Mouse (Mus musculus): ENCODE data around the gene Plekhg4. TPM values are rescaled to one million over a fixed set of nuclear protein-coding genes. Genes with fewer than 3 reads are reported as not detected.
A peak's percentile ranks its signal among the peaks of the same experiment; 100 is the strongest.

Plekhg4 gene
- polyA plus RNA-seq, 1 experiment: not detected

GRCm38 (mm10) chr8:105347428-105348221 lies 25.4 kb upstream of the Plekhg4 start, which contains the start of gene Fhod1:
Gene Fhod1, minus strand, starts transcription at chr8:105347953.
- TF ChIP-seq POLR2A (IDR thresholded peaks at IDR 0.05; ENCODE audit: insufficient read depth, low read depth, low read length) (0 out of 2 replicates have a peak, but pooled peaks have one; percentile 23), CTCF (IDR thresholded peaks at IDR 0.05; ENCODE audit: insufficient read depth, low read depth, low read length) (no peak)
- Histone ChIP-seq H3K4me3 (ENCODE audit: insufficient read depth, low read depth, low read length) (peak within 1 kb of the TSS; percentile 81), H3K27ac (ENCODE audit: insufficient read depth, low read depth, low read length) (no peak within 1 kb of the TSS), H3K4me1 (ENCODE audit: control insufficient read depth, insufficient read depth, low read length) (peaks cover 34% of the 10 kb centered on the region)
- WGBS: under 1% methylated on average over 53 of the region's 53 CpGs

DNA sequence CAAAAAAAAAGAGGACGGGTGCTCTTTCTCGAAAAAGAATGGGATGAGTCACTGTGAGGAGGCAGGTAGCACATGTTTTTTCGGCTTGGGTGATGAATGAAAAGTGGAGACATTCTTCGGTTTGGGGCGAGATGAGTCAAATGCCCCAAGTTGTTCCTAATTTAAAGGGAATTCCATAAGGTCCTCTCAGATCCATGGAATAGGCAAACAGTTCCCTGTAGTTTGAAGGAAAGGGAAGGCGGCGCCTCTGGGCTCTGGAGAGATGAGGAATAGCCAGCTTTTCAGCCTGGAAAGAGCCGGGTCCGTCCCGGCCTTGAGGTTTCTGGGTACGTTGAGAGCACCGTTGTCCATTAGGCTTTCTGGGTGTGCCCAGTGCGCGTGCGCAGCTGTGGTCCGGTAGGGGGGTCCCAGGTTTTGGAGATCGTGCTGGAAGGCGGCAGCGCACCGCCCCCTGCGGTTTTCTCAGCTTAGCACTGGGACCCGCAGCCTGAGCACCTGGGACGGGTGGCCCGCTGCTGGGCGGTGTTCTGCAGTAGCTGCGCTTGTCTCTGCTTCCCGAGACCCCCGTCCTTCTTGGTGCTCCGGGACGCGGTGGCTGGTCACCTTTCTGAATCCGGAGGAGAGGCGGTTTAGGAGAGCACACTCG lies 24.5 kb upstream of the Plekhg4 start, which contains the start of gene Slc9a5:
Gene Slc9a5, plus strand, starts transcription at position 394 of the 646 bp plus-strand sequence.
- Histone ChIP-seq H3K4me3 (ENCODE audit: insufficient read depth, low read depth, low read length) (peak within 1 kb of the TSS; percentile 81), H3K27ac (ENCODE audit: insufficient read depth, low read depth, low read length) (no peak within 1 kb of the TSS), H3K4me1 (ENCODE audit: control insufficient read depth, insufficient read depth, low read length) (peaks cover 39% of the 10 kb centered on the region)
- WGBS: under 1% methylated on average over 34 of the region's 34 CpGs
- TF ChIP-seq CTCF (IDR thresholded peaks at IDR 0.05; ENCODE audit: insufficient read depth, low read depth, low read length): no peak
- TF ChIP-seq POLR2A (IDR thresholded peaks at IDR 0.05; ENCODE audit: insufficient read depth, low read depth, low read length): no peak

DNA sequence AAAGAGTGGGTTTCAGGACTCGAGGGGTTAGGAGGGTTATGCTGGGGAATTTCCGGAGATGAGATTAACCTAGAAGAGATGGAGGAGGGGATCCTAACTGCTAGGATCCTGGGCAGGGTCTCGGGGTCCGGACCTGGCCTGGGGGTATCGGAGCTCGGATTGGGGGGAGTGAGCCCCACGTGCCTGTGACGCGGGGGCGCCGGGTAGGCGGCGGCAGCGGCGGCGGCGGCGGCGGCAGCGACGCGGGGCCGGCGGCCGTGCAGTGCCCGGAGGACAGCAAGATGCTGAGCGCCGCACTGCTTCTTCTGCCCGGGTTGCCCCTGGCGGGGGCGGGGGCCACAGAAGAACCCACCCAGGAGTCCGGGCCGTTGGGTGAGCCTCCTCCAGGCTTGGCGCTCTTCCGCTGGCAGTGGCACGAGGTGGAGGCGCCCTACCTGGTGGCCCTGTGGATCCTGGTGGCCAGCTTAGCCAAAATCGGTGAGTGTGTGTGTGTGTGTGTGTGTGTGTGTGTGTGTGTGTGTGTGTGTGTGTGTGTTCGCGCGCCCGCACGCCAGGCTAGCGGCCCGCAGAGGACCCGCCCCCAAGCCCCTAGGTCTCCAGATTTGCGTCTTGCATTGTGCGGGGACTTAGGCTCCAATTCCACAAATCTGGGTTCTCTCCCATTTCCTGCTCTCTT lies 23.8 kb upstream of the Plekhg4 start:
- H3K4me1 ChIP-seq (ENCODE audit: control insufficient read depth, insufficient read depth, low read length): peaks cover 41% of the 10 kb centered on the region
- TF ChIP-seq POLR2A (IDR thresholded peaks at IDR 0.05; ENCODE audit: insufficient read depth, low read depth, low read length) (no peak), CTCF (IDR thresholded peaks at IDR 0.05; ENCODE audit: insufficient read depth, low read depth, low read length) (no peak)
- peak overlapping the region; percentile 81 for H3K4me3 ChIP-seq (ENCODE audit: insufficient read depth, low read depth, low read length)
- 1% methylated on average over 45 of the region's 48 CpGs for WGBS
- no peak overlapping the region for H3K27ac ChIP-seq (ENCODE audit: insufficient read depth, low read depth, low read length)

DNA sequence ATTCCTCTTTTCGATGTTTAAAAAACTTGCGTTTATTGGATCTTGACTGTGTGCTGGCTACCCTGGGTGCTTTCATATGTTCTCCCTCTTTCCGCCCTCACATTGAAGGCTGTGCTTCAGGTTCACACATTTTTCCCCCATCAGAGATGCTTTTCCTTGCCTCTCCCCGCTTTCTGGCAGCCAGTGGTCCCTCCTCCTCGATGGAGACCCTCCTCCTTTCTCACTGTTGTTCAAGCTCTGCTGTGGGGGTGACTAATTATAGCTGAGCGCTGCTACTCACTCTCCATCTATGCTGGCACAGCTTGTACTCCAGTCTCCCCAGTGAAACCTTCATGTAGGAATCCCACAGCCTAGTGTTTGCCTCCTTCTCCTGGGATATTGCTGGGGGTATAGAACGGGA lies 22.9 kb upstream of the Plekhg4 start:
- WGBS: 23% methylated on average over 7 of the region's 7 CpGs
- no peak for TF ChIP-seq CTCF (IDR thresholded peaks at IDR 0.05; ENCODE audit: insufficient read depth, low read depth, low read length)
- TF ChIP-seq POLR2A (IDR thresholded peaks at IDR 0.05; ENCODE audit: insufficient read depth, low read depth, low read length): no peak
- Histone ChIP-seq H3K4me1 (ENCODE audit: control insufficient read depth, insufficient read depth, low read length) (peaks cover 39% of the 10 kb centered on the region), H3K4me3 (ENCODE audit: insufficient read depth, low read depth, low read length) (peak overlapping the region; percentile 21), H3K27ac (ENCODE audit: insufficient read depth, low read depth, low read length) (no peak overlapping the region)

GRCm38 (mm10) chr8:105353583-105354135 lies 19.4 kb upstream of the Plekhg4 start:
- no peak for TF ChIP-seq POLR2A (IDR thresholded peaks at IDR 0.05; ENCODE audit: insufficient read depth, low read depth, low read length)
- no peak for TF ChIP-seq CTCF (IDR thresholded peaks at IDR 0.05; ENCODE audit: insufficient read depth, low read depth, low read length)
- no peak overlapping the region for H3K27ac ChIP-seq (ENCODE audit: insufficient read depth, low read depth, low read length)
- no peak overlapping the region for H3K4me3 ChIP-seq (ENCODE audit: insufficient read depth, low read depth, low read length)
- peaks cover 19% of the 10 kb centered on the region for H3K4me1 ChIP-seq (ENCODE audit: control insufficient read depth, insufficient read depth, low read length)
- 66% methylated on average over 8 of the region's 8 CpGs for WGBS

DNA sequence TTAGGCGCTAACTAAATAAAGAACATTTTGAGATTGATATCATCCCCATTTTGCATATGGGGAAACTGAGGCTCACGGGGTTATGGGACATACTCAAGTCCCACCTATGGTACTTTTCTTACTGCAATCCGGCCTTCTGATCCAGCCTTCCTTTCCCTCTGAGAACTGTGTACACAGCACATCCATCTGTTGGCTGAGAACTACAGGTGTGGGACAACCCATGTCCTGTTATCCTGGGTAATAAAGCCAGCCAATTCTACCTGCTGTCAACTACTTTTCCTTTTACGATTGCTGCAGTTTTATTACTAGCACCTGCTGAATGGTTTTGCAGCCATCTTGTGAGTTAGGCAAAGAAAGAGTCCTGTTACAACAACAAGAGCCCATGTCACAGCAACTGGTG lies 18.5 kb upstream of the Plekhg4 start:
- no peak overlapping the region for H3K27ac ChIP-seq (ENCODE audit: insufficient read depth, low read depth, low read length)
- WGBS: 96% methylated on average over 4 of the region's 4 CpGs
- no peak overlapping the region for H3K4me3 ChIP-seq (ENCODE audit: insufficient read depth, low read depth, low read length)
- peaks cover 14% of the 10 kb centered on the region for H3K4me1 ChIP-seq (ENCODE audit: control insufficient read depth, insufficient read depth, low read length)
- TF ChIP-seq CTCF (IDR thresholded peaks at IDR 0.05; ENCODE audit: insufficient read depth, low read depth, low read length): no peak

- Histone ChIP-seq H3K4me3 (ENCODE audit: insufficient read depth, low read depth, low read length) (no peak overlapping the region), H3K4me1 (ENCODE audit: control insufficient read depth, insufficient read depth, low read length) (peaks cover 10% of the 10 kb centered on the region), H3K27ac (ENCODE audit: insufficient read depth, low read depth, low read length) (no peak overlapping the region)
- 84% methylated on average over 26 of the region's 26 CpGs for WGBS
- no peak for TF ChIP-seq CTCF (IDR thresholded peaks at IDR 0.05; ENCODE audit: insufficient read depth, low read depth, low read length)
- TF ChIP-seq POLR2A (IDR thresholded peaks at IDR 0.05; ENCODE audit: insufficient read depth, low read depth, low read length): no peak
These were observed 17.7 kb upstream of the Plekhg4 start for GRCm38 (mm10) chr8:105355179-105356024.

DNA sequence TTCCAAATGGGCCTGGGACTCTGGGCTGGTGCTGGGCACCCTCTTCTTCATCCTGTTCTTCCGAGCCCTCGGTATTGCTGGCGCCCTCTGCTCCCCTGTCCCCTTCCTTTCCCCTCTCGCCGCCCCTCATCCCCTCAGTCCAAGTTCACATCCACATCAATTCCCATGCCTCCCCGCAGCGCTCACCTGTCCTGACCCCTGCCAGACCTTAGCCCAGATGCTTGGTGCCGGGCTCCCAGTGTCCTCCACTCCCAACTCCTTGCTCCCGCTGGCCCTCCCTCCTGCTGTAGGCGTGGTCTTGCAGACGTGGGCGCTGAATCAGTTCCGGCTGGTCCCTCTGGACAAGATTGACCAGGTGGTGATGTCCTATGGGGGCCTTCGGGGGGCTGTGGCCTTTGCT lies 16.4 kb upstream of the Plekhg4 start:
- H3K4me3 ChIP-seq (ENCODE audit: insufficient read depth, low read depth, low read length): no peak overlapping the region
- no peak overlapping the region for H3K27ac ChIP-seq (ENCODE audit: insufficient read depth, low read depth, low read length)
- peaks cover 7% of the 10 kb centered on the region; the same call in 1 of the 2 replicates for H3K4me1 ChIP-seq (ENCODE audit: control insufficient read depth, insufficient read depth, low read length)
- no peak for TF ChIP-seq POLR2A (IDR thresholded peaks at IDR 0.05; ENCODE audit: insufficient read depth, low read depth, low read length)
- no peak for TF ChIP-seq CTCF (IDR thresholded peaks at IDR 0.05; ENCODE audit: insufficient read depth, low read depth, low read length)
- WGBS: 92% methylated on average over 14 of the region's 14 CpGs

Measured in olfactory bulb, adult 2 months (tissue).